Mouse (Mus musculus) kidney, adult 2 months (tissue): ENCODE measurements around the gene Fndc9. TPM values are rescaled to one million over a fixed set of nuclear protein-coding genes. Genes with fewer than 3 reads are reported as not detected.

Source experiments
- DNase-seq: peaks from one replicate; pipeline ENCODE4 v3.0.0; 2021
- H3K27ac ChIP-seq: fragments of 200-500 bp; 2 replicates; pipeline ENCODE4 v1.5.1; 2012; ENCODE audit warnings: low read depth, low read length, control low read depth, inconsistent platforms; ENCODE audit not compliant: insufficient read depth
- H3K27me3 ChIP-seq: fragments of 200-500 bp; replicated peaks from 2 replicates; pipeline ENCODE4 v1.6.1; 2012; ENCODE audit warnings: mild to moderate bottlenecking, moderate library complexity, low read length, inconsistent platforms; ENCODE audit not compliant: control insufficient read depth, insufficient read depth
- H3K36me3 ChIP-seq: fragments of 200-500 bp; 2 replicates; pipeline ENCODE4 v1.6.1; 2012; ENCODE audit warnings: mild to moderate bottlenecking, moderate library complexity, low read length, inconsistent platforms; ENCODE audit not compliant: control insufficient read depth, insufficient read depth
- H3K4me1 ChIP-seq: fragments of 200-500 bp; 2 replicates; pipeline ENCODE4 v1.6.1; 2011; ENCODE audit warnings: low read length; ENCODE audit not compliant: control insufficient read depth, insufficient read depth
- H3K4me3 ChIP-seq: fragments of 200-500 bp; 2 replicates; pipeline ENCODE4 v1.5.1; 2011; ENCODE audit warnings: mild to moderate bottlenecking, low read depth, low read length, control low read depth; ENCODE audit not compliant: insufficient read depth
- CTCF ChIP-seq: fragments of 200-500 bp; conservative IDR thresholded peaks from 2 replicates; pipeline ENCODE4 v1.5.1; 2011; ENCODE audit warnings: low read depth, mild to moderate bottlenecking, control low read depth, low read length, moderate library complexity, mixed read lengths; ENCODE audit not compliant: insufficient read depth, insufficient read length
- POLR2A ChIP-seq: fragments of 200-500 bp; IDR thresholded peaks from one replicate; pipeline ENCODE4 v1.6.1; 2011; ENCODE audit warnings: low read depth, low read length, control low read depth
- WGBS: fragments of 180-500 bp; shearing (Covaris S2); methylation state at CpG from one replicate; pipeline ENCODE4 v1.1.7; 2018; 5-methylcytosine and 5-hydroxymethylcytosine counted together
- polyA plus RNA-seq: library from polyadenylated mRNA; depleted of rRNA; stranded (reverse); fragments of >200 nt; gene quantifications from 2 replicates; pipeline ENCODE4 v1.2.3, GENCODE M21; 2012; rRNA removed

Gene Fndc9
- polyA plus RNA-seq, result not detected in 2 replicates

DNA sequence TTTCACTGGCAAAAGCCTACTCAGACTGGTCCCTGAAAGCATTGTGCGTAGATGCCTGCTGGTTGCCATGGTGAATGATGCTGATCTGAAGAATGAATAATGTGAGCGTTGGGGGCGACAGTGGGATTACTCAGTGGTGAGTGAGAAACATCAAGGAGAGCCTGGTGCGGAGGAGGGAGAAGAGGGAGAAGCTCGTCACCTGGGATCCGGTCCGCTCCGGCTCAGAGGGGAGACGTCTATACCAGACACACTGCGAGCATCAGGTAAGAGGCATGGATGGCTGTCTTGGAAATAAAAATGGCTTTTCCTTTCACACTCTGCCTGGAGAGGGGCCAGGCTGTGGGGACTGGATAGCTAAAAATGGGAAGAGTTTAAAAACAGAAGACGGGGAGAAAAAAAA, at the start of gene Fndc9:
Gene Fndc9, plus strand, starts transcription at position 198 of the 400 bp plus-strand sequence.
- H3K4me1 ChIP-seq, result no peaks in the 10 kb centered on the region
- no peak within 1 kb of the TSS for H3K4me3 ChIP-seq
- no peaks in the 10 kb centered on the region for H3K27me3 ChIP-seq
- TF ChIP-seq POLR2A, result no peak
- no peak for TF ChIP-seq CTCF
- H3K36me3 ChIP-seq, result peaks cover 3% of the 10 kb centered on the region
- DNase-seq, result no peak
- H3K27ac ChIP-seq, result no peak within 1 kb of the TSS
- WGBS, result 86% methylated on average over 11 of the region's 11 CpGs

DNA sequence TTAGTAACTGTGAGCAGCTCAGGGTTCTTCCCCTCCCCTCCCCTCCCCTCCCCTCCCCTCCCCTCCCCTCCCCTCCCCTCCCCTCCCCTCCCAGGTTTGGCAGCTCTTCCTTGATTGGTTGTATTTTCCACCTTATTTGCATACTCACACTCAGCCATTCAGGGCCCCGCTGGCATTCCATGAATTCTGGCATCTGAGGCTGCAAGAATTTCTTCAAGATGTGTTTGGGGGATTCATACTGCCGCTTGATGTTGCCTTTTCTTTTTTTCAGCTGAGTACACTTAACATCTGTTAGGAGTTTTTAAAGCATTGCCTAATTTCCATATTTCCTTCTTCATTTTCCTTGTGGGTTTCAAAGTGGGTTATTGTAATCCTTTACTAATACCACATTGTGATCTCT, 47.0 kb upstream of the Fndc9 start:
- Histone ChIP-seq H3K36me3 (no peaks in the 10 kb centered on the region), H3K27ac (no peak overlapping the region), H3K27me3 (no peaks in the 10 kb centered on the region), H3K4me3 (no peak overlapping the region), H3K4me1 (no peaks in the 10 kb centered on the region)
- TF ChIP-seq POLR2A, result no peak
- TF ChIP-seq CTCF, result no peak
- DNase-seq, result no peak
- 72% methylated on average over 2 of the region's 2 CpGs for WGBS

GRCm38 (mm10) chr11:46194175-46194574, 41.2 kb upstream of the Fndc9 start:
- peak; percentile 68 for DNase-seq
- peak overlapping the region; percentile 36; the same call in 1 of the 2 replicates for H3K27ac ChIP-seq
- no peaks in the 10 kb centered on the region; the same call in 1 of the 2 replicates for H3K36me3 ChIP-seq
- H3K4me1 ChIP-seq, result no peaks in the 10 kb centered on the region
- TF ChIP-seq POLR2A (no peak), CTCF (no peak)
- H3K27me3 ChIP-seq, result no peaks in the 10 kb centered on the region
- WGBS, result 65% methylated on average over 4 of the region's 4 CpGs
- H3K4me3 ChIP-seq, result no peak overlapping the region

- TF ChIP-seq POLR2A (no peak), CTCF (no peak)
- Histone ChIP-seq H3K4me3 (no peak overlapping the region), H3K36me3 (no peaks in the 10 kb centered on the region; the same call in 1 of the 2 replicates), H3K4me1 (peaks cover 6% of the 10 kb centered on the region; the same call in 1 of the 2 replicates), H3K27ac (no peak overlapping the region), H3K27me3 (no peaks in the 10 kb centered on the region)
- DNase-seq, result no peak
- 75% methylated on average over 11 of the region's 11 CpGs for WGBS
Measured at GRCm38 (mm10) chr11:46200664-46201063, 34.7 kb upstream of the Fndc9 start.

- Histone ChIP-seq H3K27me3 (no peaks in the 10 kb centered on the region), H3K4me1 (peaks cover 9% of the 10 kb centered on the region; the same call in 1 of the 2 replicates), H3K4me3 (no peak overlapping the region), H3K36me3 (no peaks in the 10 kb centered on the region), H3K27ac (no peak overlapping the region)
- no peak for TF ChIP-seq CTCF
- no peak for TF ChIP-seq POLR2A
- DNase-seq, result no peak
- 53% methylated on average over 20 of the region's 20 CpGs for WGBS
Measured at GRCm38 (mm10) chr11:46201636-46202546, 33.4 kb upstream of the Fndc9 start.

DNA sequence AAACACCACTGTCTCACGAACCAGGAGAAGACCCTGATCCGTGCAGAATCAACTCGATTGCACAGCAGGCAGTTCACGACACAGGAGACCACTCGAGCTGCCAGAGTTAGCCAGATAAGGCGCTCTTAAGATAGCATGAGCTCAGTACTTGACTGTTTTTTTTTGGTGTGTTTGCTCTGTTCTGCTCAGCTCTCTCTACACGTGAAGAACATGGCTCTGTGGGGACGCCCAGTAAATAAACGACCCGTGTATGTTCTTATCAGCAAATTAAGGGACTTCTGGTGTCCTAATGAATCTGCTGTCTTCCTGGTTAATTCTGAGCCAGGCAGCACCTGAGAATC, 32.8 kb upstream of the Fndc9 start:
- DNase-seq, result no peak

GRCm38 (mm10) chr11:46204841-46205240, 30.5 kb upstream of the Fndc9 start:
- WGBS, result 57% methylated on average over 9 of the region's 9 CpGs
- TF ChIP-seq POLR2A (no peak), CTCF (no peak)

More for the DNA sequence above, 32.8 kb upstream of the Fndc9 start:
- no peak overlapping the region for H3K4me3 ChIP-seq
- no peak overlapping the region for H3K27ac ChIP-seq
- peaks cover 9% of the 10 kb centered on the region; the same call in 1 of the 2 replicates for H3K4me1 ChIP-seq
- no peaks in the 10 kb centered on the region for H3K36me3 ChIP-seq
- TF ChIP-seq CTCF, result no peak
- no peak for TF ChIP-seq POLR2A
- 66% methylated on average over 10 of the region's 10 CpGs for WGBS
- H3K27me3 ChIP-seq, result no peaks in the 10 kb centered on the region

More at GRCm38 (mm10) chr11:46204841-46205240, 30.5 kb upstream of the Fndc9 start:
- Histone ChIP-seq H3K4me1 (peaks cover 15% of the 10 kb centered on the region; the same call in 1 of the 2 replicates), H3K4me3 (no peak overlapping the region), H3K36me3 (no peaks in the 10 kb centered on the region), H3K27ac (peak overlapping the region; percentile 28; the same call in 1 of the 2 replicates), H3K27me3 (no peaks in the 10 kb centered on the region)
- peak; percentile 70 for DNase-seq
